Mouse (Mus musculus) thymus, postnatal 10 days (tissue): ENCODE results near the gene Fosl1.
"Not testable (repeated sequence)": the region's sequence is repeated elsewhere in the genome, so short reads cannot be mapped to it uniquely, and the experiment has no call there.

Experiments used
- DNase-seq, 2 experiments: peaks; one replicate each; pipeline ENCODE4 v3.0.0; 2021; ENCODE audit warnings: low spot score in 2 of 2

Fosl1 gene

GRCm38 (mm10) chr19:5447515-5448353 lies at the start of gene Fosl1:
Gene Fosl1 (plus strand): TSS chr19:5447547.
- peak; percentile 73 to 81 for DNase-seq

GRCm38 (mm10) chr19:5401073-5401472 lies 46.3 kb upstream of the Fosl1 start:
- not testable (repeated sequence) for DNase-seq

GRCm38 (mm10) chr19:5402293-5402692 lies 45.1 kb upstream of the Fosl1 start, which contains the start of gene Tsga10ip:
Gene Tsga10ip (minus strand): TSS chr19:5402526.
- DNase-seq: no peak

GRCm38 (mm10) chr19:5405924-5406323 lies 41.4 kb upstream of the Fosl1 start:
- no peak for DNase-seq

- not testable (repeated sequence) for DNase-seq
Measured at GRCm38 (mm10) chr19:5406531-5407126, 40.7 kb upstream of the Fosl1 start.

GRCm38 (mm10) chr19:5407133-5407532 lies 40.2 kb upstream of the Fosl1 start:
- DNase-seq: peak; percentile 50 to 72

GRCm38 (mm10) chr19:5408057-5409001 lies 39.0 kb upstream of the Fosl1 start:
- no peak for DNase-seq

GRCm38 (mm10) chr19:5409068-5409467 lies 38.3 kb upstream of the Fosl1 start:
- DNase-seq: no peak

GRCm38 (mm10) chr19:5410641-5411040 lies 36.7 kb upstream of the Fosl1 start:
- no peak for DNase-seq

GRCm38 (mm10) chr19:5411961-5412360 lies 35.4 kb upstream of the Fosl1 start:
- DNase-seq: no peak

GRCm38 (mm10) chr19:5413840-5414239 lies 33.5 kb upstream of the Fosl1 start:
- DNase-seq: no peak

- no peak for DNase-seq
Measured at GRCm38 (mm10) chr19:5414534-5414957, 32.8 kb upstream of the Fosl1 start.

- no peak for DNase-seq
Measured at GRCm38 (mm10) chr19:5418750-5419466, 28.4 kb upstream of the Fosl1 start.

GRCm38 (mm10) chr19:5419630-5420029 lies 27.7 kb upstream of the Fosl1 start:
- DNase-seq: no peak

- no peak for DNase-seq
Measured at GRCm38 (mm10) chr19:5420579-5420978, 26.8 kb upstream of the Fosl1 start.

GRCm38 (mm10) chr19:5421784-5422183 lies 25.6 kb upstream of the Fosl1 start:
- DNase-seq: peak in 1 of 2 experiments; percentile 42

GRCm38 (mm10) chr19:5422267-5422666 lies 25.1 kb upstream of the Fosl1 start:
- no peak for DNase-seq

GRCm38 (mm10) chr19:5422895-5423443 lies 24.4 kb upstream of the Fosl1 start:
- DNase-seq: no peak

GRCm38 (mm10) chr19:5423561-5423960 lies 23.8 kb upstream of the Fosl1 start:
- DNase-seq: no peak

GRCm38 (mm10) chr19:5424092-5424781 lies 23.1 kb upstream of the Fosl1 start:
- peak; percentile 73 to 75 for DNase-seq
